Mouse (Mus musculus) brain, embryonic 14.5 days (tissue): Measurements from ENCODE around the gene C1qtnf9.

Source experiments
- CTCF ChIP-seq: fragments of 200-500 bp; IDR thresholded peaks from 2 replicates; pipeline ENCODE4 v1.5.1; 2012; ENCODE audit warnings: inconsistent platforms, mild to moderate bottlenecking, moderate library complexity, borderline replicate concordance; ENCODE audit not compliant: insufficient read depth, insufficient read length; ENCODE audit errors: extremely low read depth
- POLR2A ChIP-seq: fragments of 200-500 bp; IDR thresholded peaks from 2 replicates; pipeline ENCODE4 v1.6.1; 2012; ENCODE audit warnings: mild to moderate bottlenecking, inconsistent platforms, borderline replicate concordance; ENCODE audit not compliant: poor library complexity, insufficient read depth, insufficient read length, severe bottlenecking; ENCODE audit errors: extremely low read depth

DNA sequence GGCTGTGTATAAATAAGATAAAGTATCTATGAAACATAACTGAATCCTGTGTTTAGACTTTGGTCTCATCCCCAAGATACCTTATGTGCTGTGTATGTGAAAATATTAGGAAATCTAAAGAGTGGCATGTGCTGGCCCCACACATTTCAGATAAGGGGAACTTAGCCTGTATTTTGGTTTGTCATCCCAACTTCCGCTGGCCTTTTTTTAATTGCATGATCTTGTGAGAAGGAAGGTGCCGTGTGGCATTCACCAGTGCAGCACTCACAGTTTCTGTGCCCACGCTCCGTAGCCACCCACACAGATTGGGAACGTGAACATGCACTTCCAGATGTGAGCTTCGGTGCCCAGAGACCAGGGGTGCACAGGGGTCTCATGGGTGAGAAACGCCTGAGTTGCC lies 10.2 kb upstream of the C1qtnf9 start:
- TF ChIP-seq CTCF (no peak), POLR2A (no peak)
